Mouse (Mus musculus) c-Kit-positive CD71-negative TER-119-negative erythroid progenitor cells, embryonic 14.5 days (primary cell): Measurements from ENCODE around the gene Mgat3.

Experiments used
- DNase-seq: peaks from one replicate; pipeline ENCODE4 v3.0.0-alpha.2; 2013; ENCODE audit warnings: low read depth

The Mgat3 gene

DNA sequence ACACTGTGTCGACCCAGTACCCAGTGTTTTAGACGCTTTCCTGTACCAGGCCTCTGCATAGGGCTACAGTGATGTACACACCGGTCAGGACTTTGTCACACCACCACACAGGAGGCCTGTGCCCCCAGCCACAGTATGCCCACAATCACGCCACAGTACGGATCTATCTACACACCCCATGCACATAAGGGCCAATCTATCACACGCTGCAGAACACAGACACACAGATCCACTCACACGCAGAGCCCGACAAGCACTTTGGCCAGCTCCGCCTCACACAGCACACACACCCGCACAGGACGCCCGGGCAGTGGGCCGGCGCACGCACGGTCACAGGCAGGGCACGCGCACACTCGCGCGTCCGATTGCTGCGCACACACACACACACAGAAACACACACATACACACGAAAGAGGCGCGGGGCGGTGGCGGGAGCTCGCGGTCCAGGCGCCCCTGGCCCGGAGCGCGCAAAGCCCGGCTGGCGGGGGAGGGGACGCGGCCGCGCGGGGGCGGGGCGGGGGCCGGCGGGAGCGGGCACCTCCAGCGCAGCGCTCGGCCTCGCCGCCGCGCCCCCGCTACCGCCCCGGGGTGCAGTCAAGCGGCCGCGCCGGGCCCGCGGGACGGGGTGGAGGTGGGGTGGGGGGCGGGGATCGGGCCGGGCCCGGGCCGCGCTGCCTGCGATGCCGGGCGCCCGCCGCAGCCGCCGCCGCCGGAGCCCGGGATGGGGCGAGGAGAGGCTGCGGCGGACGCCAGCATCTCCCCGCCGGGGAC, at the start of gene Mgat3:
Mgat3 (plus strand) TSS at position 721 of the 771 bp plus-strand sequence.
- no peak for DNase-seq

DNA sequence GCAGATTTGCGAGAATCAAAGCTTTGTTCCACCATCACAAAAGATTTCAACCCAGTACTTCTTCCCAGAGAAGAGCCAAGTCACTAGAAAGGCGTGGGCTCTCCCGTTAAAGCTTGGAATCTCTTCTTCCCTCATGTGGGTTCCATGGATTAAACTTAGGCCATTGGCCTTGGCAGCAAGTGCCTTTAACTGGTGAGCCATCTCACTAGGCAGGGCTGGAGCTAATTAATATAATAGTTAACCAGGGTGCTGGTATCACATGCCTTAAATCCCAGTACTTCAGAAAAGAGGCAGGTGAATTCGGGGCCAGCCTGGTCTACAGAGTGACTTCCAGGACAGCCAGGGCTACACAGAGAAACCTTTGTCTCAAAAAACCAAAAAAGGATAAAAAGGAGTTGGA, 48.9 kb upstream of the Mgat3 start:
- DNase-seq = no peak

DNA sequence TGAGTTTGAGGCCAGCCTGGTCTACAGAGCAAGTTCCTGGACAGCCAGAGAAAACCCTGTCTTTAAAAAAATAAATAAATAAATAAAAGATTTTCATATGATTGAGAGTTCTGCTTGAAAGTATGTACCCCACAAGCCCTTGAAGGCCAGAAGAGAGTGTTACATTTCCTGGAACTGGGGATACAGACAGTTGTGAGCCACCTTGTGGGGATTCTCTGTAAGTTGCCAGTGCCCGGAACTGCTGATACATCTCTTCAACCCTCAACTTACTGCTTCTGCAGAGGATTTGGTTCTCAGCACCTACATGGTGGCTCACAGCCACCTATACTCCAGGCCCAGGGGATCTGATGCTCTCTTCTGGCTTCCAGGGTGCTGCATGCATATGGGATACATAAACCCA, 46.3 kb upstream of the Mgat3 start:
- peak; percentile 33 for DNase-seq

DNA sequence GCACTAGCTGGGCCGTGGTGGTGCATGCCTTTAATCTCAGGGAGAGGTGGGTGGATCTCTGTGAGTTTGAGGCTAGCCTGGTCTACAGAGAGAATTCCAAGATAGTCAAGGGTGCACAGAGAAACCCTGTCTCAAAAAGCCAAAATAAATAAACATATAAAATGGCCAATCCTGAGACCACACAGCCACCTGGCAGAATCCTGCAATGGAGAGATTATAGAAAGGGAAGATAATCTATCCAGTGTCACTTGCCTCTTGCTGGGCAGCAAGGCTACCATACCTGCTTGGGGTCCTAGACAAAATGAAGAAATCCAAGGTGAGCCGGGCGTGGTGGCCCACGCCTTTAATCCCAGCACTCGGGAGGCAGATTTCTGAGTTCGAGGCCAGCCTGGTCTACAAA, 43.5 kb upstream of the Mgat3 start:
- no peak for DNase-seq

DNA sequence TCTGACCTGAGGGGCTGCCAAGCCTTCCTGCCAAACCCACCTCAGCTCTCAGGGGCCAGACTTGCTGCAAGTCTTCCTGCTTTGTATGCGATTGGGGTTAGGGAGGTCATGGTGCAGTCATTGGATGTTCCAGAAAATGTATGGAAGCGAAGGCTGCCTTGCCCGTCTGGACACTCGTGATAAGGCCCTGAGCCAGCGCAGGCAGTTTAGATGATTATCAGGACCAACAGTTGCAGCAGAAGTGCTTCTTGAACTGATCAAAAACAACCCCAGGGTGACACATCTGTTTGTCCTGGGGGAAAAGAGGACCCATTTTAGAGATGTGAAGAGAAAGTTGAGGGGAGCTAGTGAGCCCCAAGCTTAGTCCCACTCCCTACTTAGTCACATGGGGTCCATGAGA, 42.8 kb upstream of the Mgat3 start:
- DNase-seq = peak; percentile 26

DNA sequence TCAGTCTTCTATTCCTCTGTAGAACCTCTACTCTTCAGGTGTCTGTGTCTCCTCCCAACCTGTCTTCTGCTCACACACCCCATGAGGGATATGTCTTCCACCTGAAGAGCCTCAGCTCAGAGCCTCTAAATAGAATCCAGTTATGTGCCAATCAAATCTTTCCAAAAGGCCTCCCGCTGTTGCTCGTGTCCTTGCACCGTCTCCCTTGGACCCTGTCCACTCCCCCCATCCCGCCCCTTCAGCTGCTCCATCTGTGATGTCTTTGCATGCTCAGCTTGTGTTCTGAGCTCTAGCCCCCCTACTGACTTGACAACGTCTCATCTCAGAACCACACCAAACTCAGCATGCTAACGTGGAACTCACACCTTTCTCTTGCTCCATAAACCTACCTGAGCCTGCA, 42.1 kb upstream of the Mgat3 start:
- no peak for DNase-seq

DNA sequence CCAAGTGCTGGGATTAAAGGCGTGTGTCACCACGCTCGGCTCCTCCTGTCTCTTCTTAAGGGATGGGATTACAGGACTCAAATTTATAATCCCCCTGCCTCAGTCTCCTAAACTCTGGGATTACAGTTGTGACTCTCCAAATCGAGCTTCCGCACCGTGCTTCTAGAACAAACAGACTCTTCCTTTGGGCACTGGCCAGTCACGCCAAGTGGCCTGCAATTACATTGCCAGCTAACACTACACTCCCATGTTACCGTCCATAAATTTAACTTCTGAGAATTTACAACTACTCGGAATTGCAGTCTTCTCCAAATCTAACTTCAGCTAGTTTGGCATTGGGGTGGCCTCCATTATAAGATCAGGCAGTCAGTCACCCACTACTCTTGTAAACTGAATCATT, 41.1 kb upstream of the Mgat3 start:
- DNase-seq = no peak

DNA sequence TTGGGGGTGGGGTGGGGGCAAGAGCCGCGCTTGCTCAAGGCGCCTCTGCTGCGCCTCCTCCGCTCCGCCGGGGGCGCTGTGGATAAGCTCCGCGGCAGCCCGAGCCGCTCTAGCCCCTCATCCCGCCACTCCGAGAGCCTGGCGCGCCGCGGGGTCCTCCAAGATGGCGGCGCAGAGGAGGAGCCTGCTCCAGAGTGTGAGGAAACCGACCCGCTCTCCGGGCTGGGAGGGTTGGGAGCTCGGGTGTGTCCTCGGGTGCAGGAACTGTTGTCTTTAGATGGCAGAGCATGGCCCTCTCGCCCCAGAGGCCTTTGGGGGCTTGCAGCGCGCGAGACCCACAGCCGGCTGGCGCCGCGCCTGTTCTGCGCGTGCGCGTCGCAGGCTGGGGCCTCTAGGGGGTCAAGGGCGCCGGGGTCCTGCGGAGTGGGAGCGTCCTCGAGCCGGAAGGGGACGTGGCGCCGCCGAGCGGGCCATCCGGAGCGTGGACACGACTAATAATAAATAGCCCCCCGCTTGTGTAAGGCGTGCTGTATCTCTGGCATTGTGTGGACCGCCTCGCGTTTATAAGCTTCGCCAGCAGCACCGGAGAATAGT, 40.4 kb upstream of the Mgat3 start, which contains the start of gene Tab1:
Tab1 (plus strand) TSS at position 135 of the 594 bp plus-strand sequence.
- peak; percentile 77 for DNase-seq

DNA sequence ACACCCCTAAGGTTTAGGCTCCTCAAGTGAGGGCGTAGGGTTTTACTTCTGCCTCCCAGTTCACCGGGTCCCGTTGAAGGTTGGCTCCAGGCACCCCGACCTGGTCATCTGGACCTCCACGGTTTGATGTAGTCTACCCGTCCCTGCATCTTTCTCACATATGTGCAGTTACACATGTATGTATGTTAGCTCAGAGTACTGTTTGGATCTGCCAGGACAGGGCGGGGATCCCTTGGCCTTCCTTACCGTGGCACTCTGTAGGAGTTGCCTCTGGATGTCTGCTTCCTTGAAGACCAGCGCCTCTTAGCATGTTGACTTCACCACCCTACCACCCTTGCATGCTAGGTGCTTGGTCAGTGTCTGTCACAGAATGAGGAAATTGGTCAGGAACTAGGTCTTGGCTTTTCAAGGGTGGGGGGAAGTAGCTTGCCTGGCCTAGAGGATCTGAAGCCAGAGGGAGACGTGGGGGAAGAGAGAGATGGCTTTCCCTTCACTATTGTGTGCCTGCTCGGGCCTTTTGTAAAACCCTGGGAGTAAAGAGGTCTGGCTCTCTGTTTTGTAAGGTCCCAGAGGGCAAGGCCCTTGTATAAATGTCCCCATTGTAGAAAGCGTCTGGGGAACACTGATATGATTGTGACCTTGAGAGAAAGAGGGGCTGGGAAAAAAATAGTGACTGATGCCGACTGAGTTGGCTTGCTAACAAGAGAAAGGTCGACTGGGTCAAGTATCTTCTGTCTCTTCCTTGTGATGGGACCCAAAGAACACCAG, 39.7 kb upstream of the Mgat3 start:
- DNase-seq = peak; percentile 51

DNA sequence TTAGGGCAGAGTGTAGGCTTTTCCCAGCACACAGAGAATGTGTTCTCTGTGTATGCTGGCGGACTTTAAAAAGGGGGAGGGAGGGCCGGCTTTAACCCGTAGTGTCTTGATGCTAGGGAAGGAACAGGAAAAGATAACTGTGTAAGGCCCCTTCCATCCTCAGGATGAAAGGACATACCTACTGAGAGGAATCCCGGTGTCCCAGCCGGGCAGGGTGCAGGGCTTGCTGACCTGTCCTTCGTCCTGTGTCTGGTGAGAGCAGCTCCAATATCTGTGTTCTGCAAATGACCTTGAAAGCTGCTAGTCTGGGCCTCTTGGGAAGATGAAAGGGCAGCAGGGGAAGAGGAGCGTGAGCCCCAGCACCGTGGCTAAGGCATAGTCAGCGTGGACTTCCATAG, 39.1 kb upstream of the Mgat3 start:
- no peak for DNase-seq

DNA sequence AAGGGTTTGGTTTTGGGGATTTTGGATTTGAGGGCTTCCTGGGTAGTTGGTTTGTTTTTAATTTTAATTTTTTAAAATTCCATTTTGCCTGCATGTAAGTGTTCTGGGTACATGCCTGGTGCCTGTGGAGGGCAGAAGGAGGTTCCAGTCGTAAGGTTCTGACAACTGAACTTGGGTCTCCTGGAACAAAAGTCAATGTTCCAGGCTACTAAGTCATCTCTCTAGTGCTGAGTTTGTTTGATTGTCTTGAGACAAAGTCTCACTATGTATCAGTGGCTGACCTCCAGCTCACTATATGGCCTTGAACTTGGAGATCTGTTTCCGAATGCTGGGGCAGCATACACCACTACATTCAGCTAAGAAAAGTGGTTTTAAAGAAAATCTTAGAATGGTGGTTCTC, 38.0 kb upstream of the Mgat3 start:
- DNase-seq = no peak

DNA sequence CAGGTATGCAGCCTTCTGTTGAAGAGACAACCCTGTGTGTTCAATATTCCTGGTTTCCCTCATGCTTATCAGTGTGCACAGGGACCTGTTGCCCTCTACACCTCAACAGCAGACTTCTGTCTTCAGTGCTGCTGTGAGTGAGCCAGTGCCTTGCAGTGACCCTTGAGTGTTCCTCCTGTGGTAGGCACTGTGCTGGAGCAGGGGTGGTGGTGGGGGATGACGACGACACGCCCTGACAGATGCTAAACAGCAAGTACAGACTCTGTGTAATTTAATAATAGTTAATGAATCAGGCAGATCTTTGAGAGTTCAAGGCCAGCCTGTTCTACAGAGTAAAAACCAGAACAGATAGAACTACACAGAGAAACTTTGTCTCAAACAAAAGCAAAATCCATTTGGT, 36.9 kb upstream of the Mgat3 start:
- DNase-seq = no peak

DNA sequence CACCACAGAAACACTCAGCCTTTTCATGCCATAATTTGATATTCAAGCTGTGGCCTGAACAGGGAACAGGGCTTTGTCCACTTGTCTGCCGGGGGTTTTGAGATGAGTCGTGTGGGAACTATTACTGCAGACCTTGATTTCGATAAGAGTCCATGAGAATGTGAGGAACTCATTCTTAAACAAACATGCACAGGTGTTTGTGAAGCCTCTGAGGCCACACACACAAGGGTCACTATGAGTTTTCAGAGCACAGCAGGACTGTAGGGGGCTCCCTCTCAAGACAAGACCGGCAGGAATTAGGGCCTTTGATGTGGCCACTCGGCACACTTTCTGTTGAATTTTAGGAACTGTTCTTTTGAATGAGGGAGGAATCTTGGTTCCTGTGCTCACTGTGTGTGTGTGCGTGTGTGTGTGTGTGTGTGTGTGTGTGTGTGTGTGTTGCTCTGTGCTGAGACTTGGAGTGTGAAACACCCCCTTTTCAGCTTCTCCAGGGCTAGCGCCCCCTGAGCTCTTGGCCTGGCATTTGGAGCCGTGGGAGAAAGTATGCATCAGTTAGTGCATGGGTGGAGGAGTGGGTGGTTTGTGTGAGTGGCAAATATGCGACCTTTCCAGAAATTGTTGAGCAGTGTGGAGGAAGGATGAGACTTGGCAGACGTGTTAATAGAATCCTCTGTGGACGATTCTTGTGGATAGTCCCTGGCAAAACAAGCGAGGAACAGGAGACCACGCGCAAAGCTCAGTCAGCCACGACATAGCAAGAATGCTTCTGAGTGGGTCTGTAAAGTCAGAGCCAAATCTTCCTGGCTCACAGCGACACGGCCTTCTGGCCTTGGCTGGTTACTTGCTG, 35.4 kb upstream of the Mgat3 start:
- no peak for DNase-seq

DNA sequence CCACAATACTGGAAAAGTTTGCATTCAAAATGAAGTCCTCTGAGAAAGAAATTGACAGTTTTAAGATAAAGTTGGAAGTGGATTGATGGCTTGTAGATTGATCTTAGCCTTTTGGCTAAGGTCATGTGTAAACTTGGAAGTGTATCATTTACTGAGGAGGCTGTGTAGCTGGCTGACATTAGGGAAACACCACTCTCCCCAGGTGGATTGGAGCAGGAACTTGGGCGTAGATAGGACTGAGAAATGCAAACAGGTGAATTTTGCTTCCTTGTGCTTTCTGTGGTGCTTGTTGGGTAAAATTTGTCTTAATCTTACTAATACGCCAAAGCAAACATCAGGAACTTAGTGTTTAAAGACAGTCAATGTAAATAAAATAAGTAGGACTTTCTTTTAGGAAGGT, 33.2 kb upstream of the Mgat3 start:
- no peak for DNase-seq

DNA sequence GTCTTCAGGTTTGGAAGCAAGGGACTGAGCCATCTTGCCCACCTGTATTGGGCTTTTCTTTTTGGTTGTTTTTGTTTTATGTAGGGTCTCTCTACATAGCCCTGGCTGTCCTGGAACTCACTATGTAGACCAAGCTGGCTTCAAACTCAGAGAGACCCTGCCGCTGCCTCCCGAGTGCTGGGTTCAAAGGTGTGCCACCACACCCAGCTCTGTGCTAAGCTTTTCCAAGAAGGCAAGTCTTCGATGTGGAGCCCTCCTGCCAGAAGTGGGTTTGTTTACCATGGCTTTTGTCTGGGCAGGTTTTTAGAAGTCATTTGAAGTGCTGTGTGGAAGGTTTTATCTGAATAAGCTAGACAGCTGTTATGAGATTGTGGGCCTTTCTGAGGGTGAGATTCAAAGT, 32.6 kb upstream of the Mgat3 start:
- DNase-seq = no peak

DNA sequence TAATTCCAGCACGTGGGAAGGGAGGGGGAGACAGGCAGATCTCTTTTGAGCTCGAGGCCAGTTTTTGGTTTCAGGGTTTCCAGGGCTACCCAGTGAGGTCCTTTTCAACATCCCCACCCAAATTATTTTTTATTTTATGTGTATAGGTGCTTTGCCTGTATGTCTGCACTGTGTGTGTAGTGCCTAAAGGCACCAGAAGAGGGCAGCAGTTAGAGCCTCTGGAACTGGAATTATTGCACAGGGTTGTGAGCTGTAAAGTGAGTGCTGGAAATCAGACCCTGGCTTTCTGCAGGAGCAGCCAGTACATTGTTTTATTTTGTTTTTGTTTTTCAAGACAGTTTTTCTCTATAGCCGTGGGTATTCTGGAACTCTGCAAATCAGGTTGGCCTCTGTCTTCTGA, 31.4 kb upstream of the Mgat3 start:
- DNase-seq = no peak

DNA sequence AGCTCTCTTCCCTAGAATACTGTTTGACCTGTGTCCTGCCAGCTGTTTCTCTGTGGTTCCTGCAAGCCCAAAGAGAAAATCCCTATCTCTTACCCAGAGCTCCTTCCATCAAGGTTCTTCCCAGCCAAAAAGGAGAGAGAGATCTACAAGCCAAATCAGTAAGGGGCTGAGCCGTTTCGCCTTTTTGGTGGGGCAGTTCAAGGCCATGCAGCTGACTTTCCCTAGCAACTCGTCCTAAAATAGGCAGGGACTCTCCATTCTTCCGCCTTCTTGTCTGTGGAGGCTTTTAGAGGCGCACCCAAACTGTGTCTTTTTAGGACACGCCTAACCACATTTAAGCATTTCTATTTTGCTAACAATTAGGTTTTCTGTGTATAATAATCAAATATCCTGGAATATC, 29.8 kb upstream of the Mgat3 start:
- no peak for DNase-seq

DNA sequence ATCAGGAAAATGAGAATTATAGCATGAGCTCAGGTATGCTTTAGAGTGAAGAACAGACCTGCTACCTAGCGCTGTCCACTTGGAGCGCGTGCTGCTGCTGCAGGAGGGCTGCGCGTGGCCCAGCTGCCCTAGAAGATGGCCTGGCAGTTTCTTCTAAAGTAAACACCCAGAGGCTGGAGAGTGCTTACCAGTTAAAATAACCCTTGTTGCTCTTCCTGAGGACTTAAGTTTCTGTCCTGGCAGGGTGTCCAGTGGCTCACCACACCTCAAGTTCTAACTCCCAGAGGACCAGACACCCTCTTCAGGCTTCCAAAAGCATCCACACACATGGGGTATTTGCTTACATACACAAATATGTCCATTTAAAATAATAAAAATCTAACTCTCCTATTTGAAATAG, 28.1 kb upstream of the Mgat3 start:
- DNase-seq = no peak

DNA sequence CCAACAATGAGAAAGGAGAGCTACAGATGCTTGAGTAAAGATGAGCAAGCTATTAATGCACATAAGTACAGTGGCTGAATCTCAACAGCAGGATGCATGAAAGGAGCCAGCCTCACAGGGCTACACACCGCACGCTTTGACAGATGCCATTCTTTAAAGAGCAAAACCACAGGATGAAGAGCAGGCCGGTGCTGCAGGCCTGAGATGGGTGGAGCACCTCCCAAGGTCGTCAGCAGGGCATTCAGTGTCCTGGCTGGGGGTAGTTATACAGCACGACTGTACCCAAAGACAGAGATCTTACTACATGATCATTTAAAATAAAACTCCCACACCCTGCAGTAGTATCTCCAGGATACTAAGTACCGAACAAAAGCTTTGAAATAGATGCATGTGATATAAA, 27.4 kb upstream of the Mgat3 start:
- DNase-seq = no peak

DNA sequence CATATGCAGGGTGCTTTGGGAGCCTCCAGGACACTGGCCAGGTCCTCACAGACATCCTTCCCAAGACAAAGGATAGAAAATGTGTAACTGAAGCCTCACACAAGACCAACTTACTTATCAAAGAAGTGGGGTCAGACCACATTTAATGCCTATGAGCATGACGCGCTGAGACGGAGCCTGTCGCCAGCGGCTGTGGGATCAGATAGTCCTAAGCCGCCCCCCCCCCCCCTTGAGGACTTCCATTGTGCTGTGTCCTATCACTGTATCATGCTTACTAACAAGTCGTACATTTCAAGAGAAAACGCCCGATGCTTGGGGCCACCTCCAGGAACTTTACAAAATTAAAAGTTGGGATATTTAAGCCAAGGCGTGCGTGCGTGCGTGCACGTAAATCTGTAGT, 26.4 kb upstream of the Mgat3 start:
- no peak for DNase-seq

DNA sequence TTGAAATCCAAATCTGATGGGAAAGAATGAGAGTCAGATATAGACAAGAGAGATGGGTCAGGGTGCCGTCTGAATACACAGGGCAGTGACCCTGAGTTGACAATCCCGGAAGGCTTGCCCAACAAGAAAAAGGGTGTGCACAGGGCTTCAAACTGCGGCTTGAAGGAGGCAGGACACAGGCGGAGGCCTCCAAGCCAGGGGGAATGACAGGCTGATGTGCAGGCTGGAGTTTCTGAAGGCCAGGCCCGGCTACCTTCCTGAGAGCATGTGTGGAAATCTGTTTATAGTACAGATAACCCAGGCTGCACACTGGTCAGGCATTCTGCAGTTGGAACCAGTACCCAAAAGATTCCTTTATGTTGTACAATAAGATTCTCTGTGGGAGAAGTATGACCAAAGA, 26.0 kb upstream of the Mgat3 start:
- DNase-seq = no peak

DNA sequence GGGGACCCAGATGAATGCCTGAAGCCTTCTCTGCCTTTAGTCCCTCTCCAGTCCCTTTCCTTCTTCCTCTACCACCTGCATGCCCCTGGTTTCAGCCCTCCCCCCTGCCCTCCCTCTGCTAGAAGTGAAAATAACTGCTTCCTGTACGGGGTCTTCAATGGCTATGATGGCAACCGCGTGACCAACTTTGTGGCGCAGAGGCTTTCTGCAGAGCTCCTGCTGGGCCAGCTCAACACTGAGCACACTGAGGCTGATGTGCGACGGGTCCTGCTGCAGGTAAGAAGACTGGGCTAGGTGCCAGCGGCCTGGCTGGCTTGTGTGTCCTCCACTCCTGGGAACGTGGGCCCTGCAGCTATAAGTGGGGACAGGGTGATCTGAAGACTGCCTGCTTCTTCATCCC, 25.0 kb upstream of the Mgat3 start:
- DNase-seq = no peak
